Mouse (Mus musculus) adrenal gland, postnatal 4 days (tissue): Measurements from ENCODE around the gene Olfr137. TPM values are rescaled to one million over a fixed set of nuclear protein-coding genes. Genes with fewer than 3 reads are reported as not detected.

ENCODE experiments used
- DNase-seq, 2 experiments: peaks; one replicate each; pipeline ENCODE4 v3.0.0; 2021 to 2022; ENCODE audit warnings: low spot score in 2 of 2, mixed read lengths in 2 of 2
- long read RNA-seq, 2 experiments: library from polyadenylated mRNA; stranded (forward); transcript quantifications; one replicate each; pipeline ENCODE4 v2.0.0; 2021
- total RNA-seq, 2 experiments: library from RNA; stranded (reverse); gene quantifications; 2 replicates each; pipeline ENCODE4 v1.2.3; 2021

Gene Olfr137
- total RNA-seq: not detected
- long read RNA-seq, experiment 1: 0 reads
- long read RNA-seq, experiment 2: 0 reads

DNA sequence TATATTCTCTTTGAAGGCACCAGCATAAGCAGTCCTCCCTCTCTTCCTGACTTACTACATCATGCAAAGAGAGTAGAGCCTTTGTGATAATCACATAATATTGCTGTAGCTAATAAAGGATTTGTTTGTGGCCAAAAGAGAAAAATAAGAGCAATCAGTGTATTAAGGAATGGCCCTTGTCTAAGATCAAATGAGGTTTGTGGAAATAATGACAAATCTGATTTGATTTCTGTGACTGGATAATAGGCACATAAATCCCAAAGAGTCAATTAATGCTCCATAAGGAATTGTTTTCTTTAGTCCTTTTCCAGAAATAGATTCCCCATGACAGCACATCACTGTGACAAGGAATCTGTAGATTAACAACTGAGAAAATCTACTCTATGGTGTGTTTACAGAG, at the start of gene Olfr137:
Olfr137 (minus strand) TSS at position 101 of the 400 bp plus-strand sequence.
- no peak for DNase-seq

DNA sequence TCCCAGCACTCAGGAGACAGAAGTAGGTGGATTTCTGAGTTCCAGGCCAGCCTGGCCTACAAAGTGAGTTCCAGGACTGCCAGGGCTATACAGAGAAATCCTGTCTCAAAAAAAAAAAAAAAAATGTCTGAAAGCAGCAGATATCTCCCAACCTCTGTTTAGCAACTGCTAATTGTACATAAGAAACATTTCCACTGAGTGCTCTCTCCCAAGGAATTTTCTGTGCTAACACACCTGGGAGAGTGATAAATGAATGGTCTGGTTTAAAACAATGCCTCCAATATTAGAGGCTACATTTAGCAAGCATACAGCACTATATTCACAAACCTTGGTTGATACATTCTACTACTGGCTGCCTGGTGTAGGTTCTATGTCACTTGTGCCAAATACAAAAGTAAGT, 22.2 kb upstream of the Olfr137 start, which contains the start of gene Olfr136:
Olfr136 (plus strand) TSS at position 301 of the 400 bp plus-strand sequence.
- DNase-seq: no peak

GRCm38 (mm10) chr17:38260735-38261134, 46.6 kb downstream of the Olfr137 start, which contains the start of gene Olfr138:
TSS of gene Olfr138 (plus strand) at chr17:38261035.
- no peak for DNase-seq

Other genes with a start within 250 kb of the Olfr137 start
- not detected for gene Olfr129, start 247.5 kb downstream of the Olfr137 start, total RNA-seq
- not detected for gene Olfr130, start 243.6 kb downstream of the Olfr137 start, total RNA-seq
- not detected for gene Olfr131, start 218.9 kb downstream of the Olfr137 start, total RNA-seq
- gene Olfr132, start 173.0 kb downstream of the Olfr137 start, total RNA-seq: not detected
- gene Olfr133, start 162.3 kb downstream of the Olfr137 start, total RNA-seq: not detected
- not detected for gene Olfr134, start 136.2 kb downstream of the Olfr137 start, total RNA-seq
- gene Olfr135, start 103.2 kb downstream of the Olfr137 start, total RNA-seq: not detected
- not detected for gene Olfr138, start 46.5 kb downstream of the Olfr137 start, total RNA-seq
- not detected for gene Olfr136, start 22.3 kb upstream of the Olfr137 start, total RNA-seq
- gene Esp36, start 112.6 kb upstream of the Olfr137 start, total RNA-seq: not detected
- not detected for gene Esp34, start 246.6 kb upstream of the Olfr137 start, total RNA-seq